Mouse (Mus musculus) intestine, embryonic 15.5 days (tissue): ENCODE data around the gene Ifitm7. TPM values are rescaled to one million over a fixed set of nuclear protein-coding genes. Genes with fewer than 3 reads are reported as not detected.

Experiments used
- ATAC-seq: fragments of 200-750 bp; cut with Nextera tagmentation; 2 replicates; pipeline ENCODE4 v1.8.0; 2017; ENCODE audit warnings: moderate TSS enrichment, moderate library complexity
- H3K27ac ChIP-seq: fragments of 300-500 bp; sonication (generic); 2 replicates; pipeline ENCODE4 v1.5.1; 2015; ENCODE audit warnings: mild to moderate bottlenecking, inconsistent platforms
- H3K27me3 ChIP-seq: fragments of 300-500 bp; sonication (generic); replicated peaks from 2 replicates; pipeline ENCODE4 v1.6.1; 2015; ENCODE audit warnings: inconsistent platforms
- H3K36me3 ChIP-seq: fragments of 300-500 bp; sonication (generic); 2 replicates; pipeline ENCODE4 v1.6.1; 2015; ENCODE audit warnings: inconsistent platforms
- H3K4me1 ChIP-seq: fragments of 300-500 bp; sonication (generic); replicated peaks from 2 replicates; pipeline ENCODE4 v1.6.1; 2015; ENCODE audit warnings: inconsistent platforms
- H3K4me2 ChIP-seq: fragments of 300-500 bp; sonication (generic); replicated peaks from 2 replicates; pipeline ENCODE4 v1.6.1; 2015; ENCODE audit warnings: mild to moderate bottlenecking, inconsistent platforms
- H3K4me3 ChIP-seq: fragments of 300-500 bp; sonication (generic); replicated peaks from 2 replicates; pipeline ENCODE4 v1.5.1; 2015; ENCODE audit warnings: inconsistent platforms
- H3K9ac ChIP-seq: fragments of 300-500 bp; sonication (generic); 2 replicates; pipeline ENCODE4 v1.6.1; 2015; ENCODE audit warnings: inconsistent platforms
- H3K9me3 ChIP-seq: fragments of 300-500 bp; sonication (generic); 2 replicates; pipeline ENCODE4 v1.6.1; 2016; ENCODE audit warnings: inconsistent platforms
- WGBS: fragments of 180-500 bp; shearing (Covaris S2); methylation state at CpG from one replicate; pipeline ENCODE4 v1.1.7; 2015; 5-methylcytosine and 5-hydroxymethylcytosine counted together
- polyA plus RNA-seq: library from polyadenylated mRNA; unstranded; fragments of >200 nt; fragmentation: Nextera tagmentation; extraction: Ambion mirVana; gene quantifications from 2 replicates; pipeline ENCODE4 v1.2.1, GENCODE M21; 2015

Gene Ifitm7
- not detected in 2 replicates for polyA plus RNA-seq

DNA sequence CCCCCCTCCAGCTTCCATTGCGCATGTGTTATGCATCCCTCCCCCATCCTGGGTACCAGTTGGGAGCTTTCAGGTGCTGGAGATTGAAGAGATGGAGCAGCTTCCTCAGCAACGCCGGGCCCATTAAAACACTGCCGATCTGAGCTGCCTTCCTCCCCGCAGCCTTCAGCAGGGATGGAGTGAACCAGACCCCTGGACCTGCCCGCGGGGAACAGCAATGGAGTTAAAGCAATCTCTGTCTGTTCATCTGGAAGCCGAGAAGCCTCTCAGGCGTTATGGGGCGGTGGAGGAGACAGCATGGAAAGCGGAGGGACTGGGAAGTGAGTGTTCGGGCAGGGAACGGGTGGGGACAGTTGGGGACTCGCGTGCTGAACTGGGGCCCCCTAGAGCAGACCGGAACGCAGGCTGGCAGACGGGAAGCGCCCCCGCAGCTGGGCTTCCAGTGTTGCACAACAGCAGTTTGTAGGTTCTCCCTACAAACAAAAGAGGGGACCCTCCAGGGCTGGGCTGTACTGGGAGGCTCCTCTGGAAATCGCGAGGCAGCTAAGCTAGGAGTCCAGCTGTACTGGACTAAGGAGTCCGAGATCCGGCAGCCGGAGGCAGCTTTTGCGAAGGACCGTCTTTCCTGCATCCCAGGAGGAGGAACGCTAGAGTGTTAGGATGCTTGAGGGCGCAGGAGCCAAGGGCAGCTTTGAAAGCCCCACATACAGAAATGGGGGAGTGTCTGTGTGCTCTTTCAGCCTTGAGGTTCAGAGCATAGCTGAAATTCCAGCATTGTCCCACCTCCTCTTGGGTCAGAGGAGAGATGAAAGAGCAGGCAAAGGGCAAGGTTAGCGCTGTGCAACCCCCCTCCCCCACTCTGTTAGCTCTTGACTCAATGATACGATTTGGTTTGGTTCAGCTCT, at the start of gene Ifitm7, which contains the start of gene 2900011O08Rik:
Ifitm7 (minus strand) TSS at position 315 of the 905 bp plus-strand sequence.
2900011O08Rik (plus strand) TSS at position 31 of the 905 bp plus-strand sequence.
- peaks cover 7% of the 10 kb centered on the region; the same call in 1 of the 2 replicates for H3K4me1 ChIP-seq
- no peaks in the 10 kb centered on the region for H3K36me3 ChIP-seq
- H3K9ac ChIP-seq, result peak within 1 kb of the TSS; percentile 33
- H3K27me3 ChIP-seq, result no peaks in the 10 kb centered on the region
- H3K9me3 ChIP-seq, result no peaks in the 10 kb centered on the region
- no peak within 1 kb of the TSS for H3K27ac ChIP-seq
- H3K4me2 ChIP-seq, result peak within 1 kb of the TSS; percentile 91
- H3K4me3 ChIP-seq, result peak within 1 kb of the TSS; percentile 39
- peak; percentile 55 for ATAC-seq
- WGBS, result 2% methylated on average over 31 of the region's 31 CpGs

DNA sequence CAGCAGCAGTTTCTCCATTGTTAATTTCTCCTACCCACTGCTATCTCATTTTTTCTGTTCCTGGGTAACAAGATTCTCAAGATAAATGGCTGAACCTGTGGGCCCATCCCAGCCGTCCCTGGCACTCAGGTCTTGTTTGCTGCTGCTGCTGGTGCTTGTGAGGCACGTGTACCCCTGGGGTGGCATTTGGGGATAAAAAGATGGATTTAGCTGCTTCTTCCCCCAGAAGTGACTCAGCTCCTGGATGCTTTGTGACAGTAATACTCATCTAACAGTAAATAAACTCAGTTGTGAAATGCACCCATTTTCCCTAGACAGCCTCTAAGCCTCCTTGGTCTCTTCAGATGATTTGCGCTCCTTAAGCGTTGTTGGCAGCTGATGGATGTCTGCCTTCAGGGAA, 46.4 kb upstream of the Ifitm7 start:
- no peak overlapping the region for H3K27ac ChIP-seq
- no peak for ATAC-seq
- H3K27me3 ChIP-seq, result no peaks in the 10 kb centered on the region
- H3K36me3 ChIP-seq, result no peaks in the 10 kb centered on the region
- no peak overlapping the region for H3K4me3 ChIP-seq
- no peak overlapping the region for H3K4me2 ChIP-seq
- WGBS, result 74% methylated on average over 4 of the region's 4 CpGs
- H3K9me3 ChIP-seq, result no peaks in the 10 kb centered on the region
- no peak overlapping the region for H3K9ac ChIP-seq
- no peaks in the 10 kb centered on the region for H3K4me1 ChIP-seq

DNA sequence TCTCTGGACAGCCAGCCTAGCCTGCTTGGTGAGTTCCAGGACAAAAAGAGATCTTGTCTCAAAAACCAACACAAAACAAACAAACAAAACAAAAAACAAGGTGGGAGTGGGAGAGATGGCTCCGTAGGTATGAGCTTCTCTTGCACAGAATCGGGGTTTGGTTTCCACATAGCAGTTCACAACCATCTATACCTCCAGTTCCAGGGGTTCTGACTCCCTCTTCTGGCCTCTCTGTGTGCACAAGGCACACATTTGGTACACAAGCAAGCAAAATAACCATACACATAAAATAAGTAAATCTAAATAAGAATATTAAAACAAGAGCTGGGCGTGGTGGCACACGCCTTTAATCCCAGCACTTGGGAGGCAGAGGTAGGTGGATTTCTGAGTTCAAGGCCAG, 44.0 kb upstream of the Ifitm7 start:
- Histone ChIP-seq H3K4me3 (no peak overlapping the region), H3K9ac (no peak overlapping the region), H3K4me2 (no peak overlapping the region), H3K4me1 (no peaks in the 10 kb centered on the region), H3K9me3 (no peaks in the 10 kb centered on the region), H3K27ac (no peak overlapping the region), H3K27me3 (no peaks in the 10 kb centered on the region), H3K36me3 (no peaks in the 10 kb centered on the region)
- ATAC-seq, result no peak
- WGBS, result 86% methylated on average over 4 of the region's 4 CpGs

DNA sequence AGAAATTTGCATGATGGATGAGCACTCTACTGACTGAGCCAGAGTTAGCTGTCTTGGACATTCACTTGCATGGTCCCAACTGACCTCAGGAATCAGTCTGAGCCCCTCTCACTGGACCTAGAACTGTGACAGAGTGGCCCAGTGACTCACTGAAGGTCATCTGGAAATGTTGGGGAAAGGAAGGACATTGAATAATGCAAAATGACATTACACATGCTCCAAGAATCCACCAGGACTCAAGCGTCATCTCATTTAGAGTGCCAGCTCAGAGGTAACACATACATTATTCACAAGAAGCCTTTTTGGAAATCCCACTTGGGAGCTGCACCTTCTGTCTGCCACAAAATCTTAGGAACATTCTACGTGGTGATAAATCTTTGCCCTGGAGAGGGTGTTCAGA, 43.2 kb upstream of the Ifitm7 start:
- no peaks in the 10 kb centered on the region for H3K9me3 ChIP-seq
- ATAC-seq, result no peak
- no peaks in the 10 kb centered on the region for H3K27me3 ChIP-seq
- H3K4me1 ChIP-seq, result no peaks in the 10 kb centered on the region
- H3K27ac ChIP-seq, result no peak overlapping the region
- H3K36me3 ChIP-seq, result no peaks in the 10 kb centered on the region
- H3K4me2 ChIP-seq, result no peak overlapping the region
- H3K4me3 ChIP-seq, result no peak overlapping the region
- no peak overlapping the region for H3K9ac ChIP-seq
- 88% methylated on average over 2 of the region's 2 CpGs for WGBS

DNA sequence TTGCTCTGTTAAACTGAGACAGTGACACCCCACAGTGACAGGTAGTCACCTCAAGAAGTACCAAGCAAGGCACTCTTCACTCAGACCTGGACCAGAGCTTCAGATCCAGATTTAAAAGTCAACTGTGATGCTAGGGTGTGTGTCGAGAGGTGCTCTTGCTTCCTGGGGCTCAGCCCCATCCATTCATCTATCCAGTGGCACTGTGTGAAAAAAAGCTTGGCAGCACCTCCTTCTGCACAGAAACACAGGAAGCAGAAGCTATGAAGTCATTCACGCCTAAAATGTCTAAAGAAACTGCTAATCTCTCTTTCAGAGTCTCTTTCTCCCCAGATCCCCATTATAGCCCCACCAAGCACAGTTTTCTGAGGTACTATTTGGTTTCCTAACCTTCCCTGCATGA, 42.4 kb upstream of the Ifitm7 start:
- no peaks in the 10 kb centered on the region for H3K36me3 ChIP-seq
- no peak overlapping the region for H3K4me2 ChIP-seq
- H3K4me3 ChIP-seq, result no peak overlapping the region
- no peaks in the 10 kb centered on the region for H3K27me3 ChIP-seq
- no peaks in the 10 kb centered on the region for H3K4me1 ChIP-seq
- no peak for ATAC-seq
- no peaks in the 10 kb centered on the region for H3K9me3 ChIP-seq
- no peak overlapping the region for H3K9ac ChIP-seq
- no peak overlapping the region for H3K27ac ChIP-seq
- WGBS, result 60% methylated on average over 2 of the region's 2 CpGs

DNA sequence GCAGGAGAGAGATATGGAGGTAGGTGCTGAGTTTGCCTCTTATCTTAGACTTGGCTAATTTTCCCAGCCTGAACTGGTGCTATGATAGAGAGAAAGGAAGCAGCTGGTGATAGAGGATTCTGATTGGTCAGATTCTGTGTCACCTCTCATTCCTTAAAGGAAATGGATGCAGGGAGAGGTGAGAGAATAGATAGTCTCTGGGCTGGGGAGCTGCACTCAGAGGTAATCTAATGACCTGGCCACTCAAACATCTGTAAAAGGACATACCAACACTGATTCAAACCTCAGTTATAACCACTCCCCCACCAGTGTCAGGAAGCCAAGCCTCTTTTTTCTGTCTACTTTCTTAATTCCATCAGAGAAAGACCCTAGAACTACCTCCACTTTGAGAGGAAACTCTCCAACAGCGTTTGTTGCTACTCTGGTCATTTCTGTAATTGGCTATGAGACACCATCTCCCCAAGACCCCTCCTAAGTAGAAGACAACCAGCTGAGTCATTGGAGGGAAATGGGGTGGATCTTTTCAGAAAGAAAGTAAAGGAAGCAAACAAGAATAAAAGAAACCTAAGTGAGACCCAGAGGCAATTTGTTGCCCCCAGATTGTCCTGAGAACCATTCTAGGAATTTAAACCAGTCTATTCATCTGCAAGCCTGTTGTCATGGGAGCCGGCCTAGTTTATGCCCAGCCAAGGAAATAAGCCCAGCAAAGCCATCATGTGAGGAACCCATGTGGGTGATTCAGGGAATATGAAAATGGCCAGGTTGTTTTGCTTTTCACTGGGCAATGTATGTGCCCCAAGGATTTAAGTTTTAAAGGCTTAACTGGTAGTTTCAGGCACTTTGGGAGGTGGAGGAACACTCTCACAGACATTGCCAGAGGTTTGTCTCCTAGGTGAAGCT, 38.7 kb upstream of the Ifitm7 start:
- Histone ChIP-seq H3K4me2 (no peak overlapping the region), H3K9ac (no peak overlapping the region), H3K4me3 (no peak overlapping the region), H3K27me3 (no peaks in the 10 kb centered on the region), H3K9me3 (no peaks in the 10 kb centered on the region), H3K27ac (no peak overlapping the region), H3K36me3 (no peaks in the 10 kb centered on the region), H3K4me1 (no peaks in the 10 kb centered on the region)
- ATAC-seq, result no peak
- WGBS, result 66% methylated on average over 2 of the region's 2 CpGs

DNA sequence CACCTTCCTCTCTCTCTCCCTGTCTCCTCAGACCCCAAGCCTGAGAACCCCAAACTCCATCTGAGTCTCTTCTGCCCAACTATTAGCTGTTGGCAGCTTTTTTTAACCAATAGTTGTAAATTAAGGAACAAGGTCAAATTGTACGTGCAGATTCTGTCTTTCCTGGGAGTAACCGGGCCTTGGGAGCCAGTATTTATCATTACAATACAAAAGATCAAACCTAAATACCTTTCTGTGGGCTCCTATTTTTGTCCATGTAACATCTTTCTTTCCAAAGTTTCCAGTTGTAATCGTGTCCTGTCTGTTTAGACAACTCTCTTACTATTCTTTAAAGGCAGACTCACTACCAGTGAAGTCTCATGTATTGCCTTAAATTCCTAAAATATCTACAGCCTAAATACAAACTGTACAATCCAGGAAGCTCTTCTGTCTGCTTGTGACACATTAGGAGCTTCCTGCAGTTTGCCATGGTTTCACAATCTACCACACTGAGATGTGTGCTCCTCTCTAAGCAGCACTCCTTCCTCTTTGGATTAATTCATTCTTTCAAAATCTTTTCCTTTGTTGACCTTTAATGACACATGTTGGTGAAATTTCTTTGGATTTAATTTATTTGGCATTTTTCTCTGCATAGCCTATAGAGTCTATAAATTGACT, 34.6 kb upstream of the Ifitm7 start:
- no peaks in the 10 kb centered on the region for H3K9me3 ChIP-seq
- no peak overlapping the region for H3K4me2 ChIP-seq
- H3K27me3 ChIP-seq, result no peaks in the 10 kb centered on the region
- no peak overlapping the region for H3K27ac ChIP-seq
- H3K4me1 ChIP-seq, result no peaks in the 10 kb centered on the region
- no peak overlapping the region for H3K9ac ChIP-seq
- 73% methylated on average over 3 of the region's 3 CpGs for WGBS
- H3K4me3 ChIP-seq, result no peak overlapping the region
- ATAC-seq, result no peak
- H3K36me3 ChIP-seq, result no peaks in the 10 kb centered on the region

DNA sequence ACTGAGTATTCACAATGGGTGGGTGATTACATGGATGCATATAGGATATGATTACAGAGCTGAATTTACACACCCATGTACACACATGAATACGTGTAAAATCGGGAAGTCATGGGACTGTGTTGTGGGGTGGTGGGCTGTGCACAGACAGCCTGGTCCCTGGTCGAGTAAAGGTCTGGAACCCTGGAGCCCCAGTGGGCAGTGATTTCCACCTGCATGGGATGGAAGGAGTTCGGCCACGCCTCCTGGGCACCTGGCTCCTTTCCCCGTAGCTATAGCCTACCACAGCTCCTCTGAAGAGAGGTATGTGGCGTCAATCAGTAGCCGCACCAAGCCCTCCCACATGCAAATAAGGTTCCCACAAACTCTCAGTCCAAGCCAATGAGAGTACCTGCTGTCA, 30.6 kb upstream of the Ifitm7 start:
- Histone ChIP-seq H3K27me3 (no peaks in the 10 kb centered on the region), H3K4me2 (no peak overlapping the region), H3K4me3 (no peak overlapping the region), H3K9ac (no peak overlapping the region), H3K27ac (no peak overlapping the region), H3K9me3 (no peaks in the 10 kb centered on the region), H3K4me1 (no peaks in the 10 kb centered on the region), H3K36me3 (no peaks in the 10 kb centered on the region)
- whole genome bisulfite sequencing, result 72% methylated on average over 8 of the region's 8 CpGs
- ATAC-seq, result no peak

DNA sequence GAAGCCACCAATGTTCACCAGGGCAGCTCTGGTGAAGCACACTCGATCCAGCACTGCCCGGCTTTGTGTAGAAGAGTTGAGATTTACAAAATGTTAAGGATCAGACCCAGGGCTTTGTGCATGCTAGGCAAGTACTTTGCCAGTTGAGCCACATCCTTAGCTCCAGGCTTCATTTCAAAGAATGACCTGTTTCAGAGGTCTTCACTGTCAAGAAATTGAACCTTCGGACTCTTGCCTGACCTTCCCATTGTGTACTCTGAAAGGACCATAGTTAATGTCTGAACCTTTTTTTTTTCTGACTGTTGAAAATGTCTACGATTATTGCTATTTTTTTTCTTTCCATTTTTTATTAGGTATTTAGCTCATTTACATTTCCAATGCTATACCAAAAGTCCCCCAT, 23.3 kb upstream of the Ifitm7 start:
- no peak overlapping the region for H3K9ac ChIP-seq
- 89% methylated on average over 4 of the region's 4 CpGs for WGBS
- H3K4me1 ChIP-seq, result no peaks in the 10 kb centered on the region
- no peak overlapping the region for H3K27ac ChIP-seq
- H3K9me3 ChIP-seq, result no peaks in the 10 kb centered on the region
- H3K4me2 ChIP-seq, result no peak overlapping the region
- no peaks in the 10 kb centered on the region for H3K36me3 ChIP-seq
- ATAC-seq, result no peak
- no peaks in the 10 kb centered on the region for H3K27me3 ChIP-seq
- no peak overlapping the region for H3K4me3 ChIP-seq

DNA sequence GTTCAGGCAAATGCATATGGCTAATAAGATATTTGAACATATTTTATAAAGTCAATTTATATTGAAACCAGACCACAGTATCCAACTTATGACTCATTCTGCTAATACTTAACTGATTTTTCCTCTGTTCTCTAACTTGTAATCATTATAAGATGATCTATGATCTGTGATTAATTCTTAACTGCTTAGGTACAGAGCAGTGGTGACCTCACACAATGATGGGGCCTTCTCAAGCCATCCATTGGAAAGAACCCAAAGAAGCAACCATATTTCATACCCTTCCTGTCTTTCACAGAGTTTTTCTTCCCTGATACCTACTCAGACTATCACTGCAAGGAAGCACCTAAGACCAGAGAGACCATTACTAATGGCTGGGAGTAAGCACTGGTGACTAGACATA, 22.0 kb upstream of the Ifitm7 start:
- no peak for ATAC-seq
- H3K36me3 ChIP-seq, result no peaks in the 10 kb centered on the region
- H3K9me3 ChIP-seq, result no peaks in the 10 kb centered on the region
- no peak overlapping the region for H3K9ac ChIP-seq
- H3K27me3 ChIP-seq, result no peaks in the 10 kb centered on the region
- no peak overlapping the region for H3K4me2 ChIP-seq
- H3K27ac ChIP-seq, result no peak overlapping the region
- no peak overlapping the region for H3K4me3 ChIP-seq
- no peaks in the 10 kb centered on the region for H3K4me1 ChIP-seq

DNA sequence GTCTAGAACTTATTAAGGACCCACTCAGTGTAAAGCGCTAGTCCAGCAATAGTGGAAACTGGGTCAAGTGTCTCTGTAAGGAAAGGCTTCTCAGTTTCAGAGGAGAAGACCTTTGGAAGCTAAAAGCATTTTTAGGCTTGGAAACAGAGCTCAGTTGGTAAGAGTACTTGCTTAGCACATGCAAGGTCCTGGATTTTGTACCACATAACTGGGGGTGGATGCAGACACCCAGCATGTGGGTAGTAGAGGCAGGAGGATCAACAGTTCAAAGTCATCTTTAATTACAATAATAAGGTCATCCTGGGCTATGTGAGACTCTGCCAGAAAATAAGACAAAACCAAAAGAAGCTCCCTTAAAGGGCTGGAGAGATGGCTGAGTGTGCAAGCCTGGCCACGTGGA, 21.4 kb upstream of the Ifitm7 start:
- Histone ChIP-seq H3K36me3 (no peaks in the 10 kb centered on the region), H3K4me3 (no peak overlapping the region), H3K9ac (no peak overlapping the region), H3K9me3 (no peaks in the 10 kb centered on the region), H3K4me1 (no peaks in the 10 kb centered on the region), H3K4me2 (no peak overlapping the region), H3K27ac (no peak overlapping the region), H3K27me3 (no peaks in the 10 kb centered on the region)
- WGBS, result 70% methylated on average over 2 of the region's 2 CpGs
- ATAC-seq, result no peak

DNA sequence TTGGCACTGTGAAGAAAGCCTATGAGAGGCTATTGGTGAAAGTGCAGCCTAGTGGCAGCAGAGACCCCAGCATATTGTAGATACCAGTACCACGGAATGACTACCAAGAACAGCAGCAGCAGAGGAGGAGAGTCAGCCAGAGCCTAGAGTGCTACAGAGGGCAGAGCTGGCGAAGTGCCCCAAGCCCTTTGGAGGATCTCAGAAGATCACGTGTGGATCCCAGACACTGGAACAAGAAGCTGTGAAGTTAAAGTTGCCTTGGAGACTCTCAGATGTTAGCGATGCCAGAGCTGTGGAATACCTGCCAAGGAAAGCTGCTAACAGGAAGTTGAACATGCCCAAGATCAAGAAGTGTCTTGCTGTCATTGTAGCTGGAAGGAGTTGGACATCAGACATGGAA, 18.6 kb upstream of the Ifitm7 start:
- 81% methylated on average over 4 of the region's 4 CpGs for WGBS
- no peak for ATAC-seq
- no peaks in the 10 kb centered on the region for H3K27me3 ChIP-seq
- H3K4me3 ChIP-seq, result no peak overlapping the region
- no peaks in the 10 kb centered on the region for H3K4me1 ChIP-seq
- H3K27ac ChIP-seq, result no peak overlapping the region
- H3K9me3 ChIP-seq, result no peaks in the 10 kb centered on the region
- no peak overlapping the region for H3K4me2 ChIP-seq
- no peak overlapping the region for H3K9ac ChIP-seq
- H3K36me3 ChIP-seq, result no peaks in the 10 kb centered on the region
